Mouse (Mus musculus) limb, embryonic 11.5 days (tissue): Measurements from ENCODE around the gene Ctu2. TPM values are rescaled to one million over a fixed set of nuclear protein-coding genes. Genes with fewer than 3 reads are reported as not detected.

Source experiments
- ATAC-seq: fragments of 200-750 bp; cut with Nextera tagmentation; 2 replicates; pipeline ENCODE4 v1.8.0; 2017; ENCODE audit warnings: low read depth; ENCODE audit not compliant: insufficient number of reproducible peaks, low FRiP score, low TSS enrichment
- DNase-seq: peaks from one replicate; pipeline ENCODE4 v3.0.0-alpha.2; 2015; ENCODE audit warnings: low spot score
- H3K27ac ChIP-seq: fragments of 300-500 bp; sonication (generic); replicated peaks from 2 replicates; pipeline ENCODE4 v1.5.1; 2014; ENCODE audit warnings: low read depth, mild to moderate bottlenecking, low read length
- H3K27me3 ChIP-seq: fragments of 300-500 bp; sonication (generic); 2 replicates; pipeline ENCODE4 v1.6.1; 2014; ENCODE audit warnings: mild to moderate bottlenecking, low read length, mixed read lengths; ENCODE audit not compliant: control insufficient read depth, insufficient read depth
- H3K36me3 ChIP-seq: fragments of 300-500 bp; sonication (generic); 2 replicates; pipeline ENCODE4 v1.6.1; 2014; ENCODE audit warnings: mild to moderate bottlenecking, low read length, moderate library complexity, mixed read lengths; ENCODE audit not compliant: control insufficient read depth, insufficient read depth
- H3K4me1 ChIP-seq: fragments of 300-500 bp; sonication (generic); 2 replicates; pipeline ENCODE4 v1.6.1; 2014; ENCODE audit warnings: low read length, mixed read lengths; ENCODE audit not compliant: control insufficient read depth, insufficient read depth
- H3K4me2 ChIP-seq: fragments of 300-500 bp; sonication (generic); 2 replicates; pipeline ENCODE4 v1.6.1; 2014; ENCODE audit warnings: low read depth, mild to moderate bottlenecking, moderate library complexity; ENCODE audit not compliant: severe bottlenecking
- H3K4me3 ChIP-seq: fragments of 300-500 bp; sonication (generic); 2 replicates; pipeline ENCODE4 v1.5.1; 2014; ENCODE audit warnings: low read depth, low read length
- H3K9ac ChIP-seq: fragments of 300-500 bp; sonication (generic); 2 replicates; pipeline ENCODE4 v1.6.1; 2014; ENCODE audit warnings: mild to moderate bottlenecking, low read length
- H3K9me3 ChIP-seq: fragments of 300-500 bp; sonication (generic); 2 replicates; pipeline ENCODE4 v1.6.1; 2016; ENCODE audit warnings: low read length; ENCODE audit not compliant: control insufficient read depth
- WGBS: fragments of 180-500 bp; shearing (Covaris S2); extraction: QIAGEN DNeasy Blood & Tissue Kit; methylation state at CpG from one replicate; pipeline ENCODE4 v1.1.7; 2014; 5-methylcytosine and 5-hydroxymethylcytosine counted together
- microRNA-seq: library from miRNA; unstranded; fragments of <30 nt; microRNA quantifications from one replicate; pipeline ENCODE4, GENCODE M21; 2016
- polyA plus RNA-seq: library from polyadenylated mRNA; unstranded; fragments of >200 nt; fragmentation: Nextera tagmentation; extraction: Ambion mirVana; gene quantifications from 2 replicates; pipeline ENCODE4 v1.2.1, GENCODE M21; 2014

The Ctu2 gene
- polyA plus RNA-seq, 1 experiment from 2014 or later: 81.3 TPM

DNA sequence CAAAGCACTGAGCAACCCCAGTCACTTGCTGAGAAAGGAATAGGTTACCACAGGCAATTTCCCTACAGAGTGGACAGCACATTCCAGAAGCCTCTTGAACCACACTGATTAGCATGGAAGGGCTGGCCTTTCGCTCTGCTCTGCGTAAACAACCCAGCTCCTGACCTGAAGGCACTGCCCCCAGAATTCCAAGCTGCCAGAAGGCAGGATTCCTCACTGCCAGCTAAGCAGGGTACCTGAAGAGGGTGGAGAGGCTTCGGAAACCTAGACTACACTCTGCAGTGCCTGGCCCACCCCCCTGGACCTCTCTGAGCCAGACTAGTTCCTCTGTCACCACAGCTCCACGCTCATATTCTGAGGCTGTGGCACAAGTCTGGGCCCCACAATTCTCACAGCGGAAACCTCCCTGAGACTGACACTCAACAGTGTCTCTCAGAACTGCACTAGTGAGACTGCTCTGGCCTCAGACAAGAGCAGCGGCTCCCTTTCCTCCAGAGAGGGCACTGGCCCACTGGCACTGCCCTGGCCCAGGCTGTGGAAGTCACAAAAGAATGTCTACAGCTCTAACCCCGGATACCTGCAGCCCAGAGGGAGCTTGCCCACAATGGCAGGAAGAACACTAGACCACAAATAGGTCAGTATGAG is 50.7 kb downstream of the Ctu2 start:
- peaks cover 25% of the 10 kb centered on the region for H3K4me1 ChIP-seq
- H3K9me3 ChIP-seq: no peaks in the 10 kb centered on the region
- WGBS: 67% methylated on average over 7 of the region's 7 CpGs
- H3K27ac ChIP-seq: peak overlapping the region; percentile 22; the same call in 1 of the 2 replicates
- no peak overlapping the region for H3K4me3 ChIP-seq
- no peak overlapping the region for H3K4me2 ChIP-seq
- no peaks in the 10 kb centered on the region for H3K27me3 ChIP-seq
- ATAC-seq (no peak), DNase-seq (no peak)
- H3K36me3 ChIP-seq: peaks cover 3% of the 10 kb centered on the region; the same call in 1 of the 2 replicates
- no peak overlapping the region for H3K9ac ChIP-seq

DNA sequence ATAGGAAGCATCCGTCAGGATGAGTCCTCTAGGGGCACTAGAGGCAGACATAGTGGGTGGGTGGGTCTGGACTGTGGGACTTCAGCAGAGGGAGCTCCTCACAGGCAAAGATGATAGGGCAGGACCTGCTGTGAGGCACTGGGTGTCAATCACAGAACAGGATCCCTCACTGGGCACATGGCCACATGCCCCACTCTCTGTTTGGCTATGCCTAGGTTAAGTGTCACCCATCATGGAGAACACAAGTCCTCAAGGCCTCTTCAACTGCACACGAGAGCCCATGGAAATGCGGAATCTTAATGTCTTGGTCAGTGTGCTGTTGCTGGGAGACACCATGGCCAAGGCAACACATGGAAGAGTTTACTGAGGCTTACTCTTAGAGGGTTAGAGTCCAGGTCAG is 52.0 kb downstream of the Ctu2 start:
- Histone ChIP-seq H3K4me3 (no peak overlapping the region), H3K9ac (no peak overlapping the region), H3K27me3 (no peaks in the 10 kb centered on the region), H3K4me1 (peaks cover 22% of the 10 kb centered on the region), H3K9me3 (no peaks in the 10 kb centered on the region), H3K4me2 (no peak overlapping the region), H3K36me3 (peaks cover 3% of the 10 kb centered on the region; the same call in 1 of the 2 replicates), H3K27ac (no peak overlapping the region)
- WGBS: 96% methylated on average over 3 of the region's 3 CpGs
- ATAC-seq (no peak), DNase-seq (no peak)

DNA sequence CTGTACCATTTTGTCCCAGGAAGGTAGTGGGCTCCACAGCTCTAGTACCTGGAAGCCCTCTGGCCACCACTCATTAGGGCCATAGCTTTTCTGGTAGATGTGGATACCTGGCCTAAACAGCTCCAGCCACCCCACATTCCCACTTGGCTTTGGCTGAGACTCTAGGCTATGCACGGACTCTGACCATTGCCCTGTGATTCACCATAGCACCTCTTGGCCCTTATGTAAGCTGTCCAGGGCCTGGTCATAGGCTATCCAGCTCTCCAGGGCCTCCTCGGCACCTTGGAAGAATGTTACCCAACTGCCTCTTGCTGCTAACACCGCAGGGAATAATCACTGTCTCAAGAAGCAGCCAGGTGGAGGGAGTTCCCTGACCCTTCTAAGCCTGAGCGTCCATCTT is 53.2 kb downstream of the Ctu2 start:
- Histone ChIP-seq H3K9me3 (no peaks in the 10 kb centered on the region), H3K36me3 (peaks cover 3% of the 10 kb centered on the region; the same call in 1 of the 2 replicates), H3K9ac (no peak overlapping the region), H3K27me3 (no peaks in the 10 kb centered on the region), H3K4me3 (no peak overlapping the region), H3K4me1 (peaks cover 10% of the 10 kb centered on the region), H3K27ac (no peak overlapping the region), H3K4me2 (no peak overlapping the region)
- WGBS: 94% methylated on average over 4 of the region's 4 CpGs
- ATAC-seq: no peak
- DNase-seq: no peak

DNA sequence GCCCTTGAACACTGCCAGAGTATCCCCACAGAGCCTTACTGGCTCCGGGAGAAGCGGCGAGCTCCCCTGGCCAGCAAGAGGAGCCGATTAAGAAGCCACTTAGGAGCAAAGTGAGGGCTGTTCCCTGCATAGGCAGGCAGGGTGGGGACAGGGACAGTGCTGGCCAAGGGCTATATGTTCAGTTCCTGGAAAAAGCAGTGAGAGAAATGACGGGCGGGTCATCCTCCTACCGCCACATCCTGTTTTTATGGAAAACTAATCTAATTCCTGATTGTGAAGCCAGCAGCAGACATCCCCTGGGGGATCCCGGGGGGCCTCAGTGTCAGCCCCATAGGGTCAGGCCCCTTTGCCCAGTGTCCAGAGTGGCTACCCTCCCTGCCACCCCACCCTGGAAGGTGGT is 55.4 kb downstream of the Ctu2 start:
- Histone ChIP-seq H3K4me2 (no peak overlapping the region), H3K9ac (no peak overlapping the region), H3K36me3 (peaks cover 3% of the 10 kb centered on the region; the same call in 1 of the 2 replicates), H3K9me3 (no peaks in the 10 kb centered on the region), H3K4me1 (no peaks in the 10 kb centered on the region), H3K4me3 (no peak overlapping the region), H3K27me3 (no peaks in the 10 kb centered on the region), H3K27ac (no peak overlapping the region)
- WGBS: 91% methylated on average over 8 of the region's 8 CpGs
- DNase-seq: no peak
- no peak for ATAC-seq

Small RNA genes lying within 50 kb of the gene (microRNA-seq; reads per million reads assigned to microRNA genes)
- not detected for gene Gm24366

Other genes starting within 250 kb of the Ctu2 start
- gene Zfpm1, start 194.0 kb upstream of the Ctu2 start, polyA plus RNA-seq: 1.3 and 1.4 TPM in 2 replicates
- gene Trhr2, start 115.4 kb upstream of the Ctu2 start, polyA plus RNA-seq: not detected in 2 replicates
- gene Zc3h18, start 99.5 kb upstream of the Ctu2 start, polyA plus RNA-seq: 45.8 and 52.6 TPM in 2 replicates
- not detected in 2 replicates for gene Il17c, start 54.1 kb upstream of the Ctu2 start, polyA plus RNA-seq
- 80.2 and 82.4 TPM in 2 replicates for gene Cyba, start 43.2 kb upstream of the Ctu2 start, polyA plus RNA-seq
- 51.3 and 51.9 TPM in 2 replicates for gene Mvd, start 32.7 kb upstream of the Ctu2 start, polyA plus RNA-seq
- gene Snai3, start 15.4 kb upstream of the Ctu2 start, polyA plus RNA-seq: not detected in 2 replicates
- gene Rnf166, start 79 bp upstream of the Ctu2 start, polyA plus RNA-seq: 35.3 and 36.8 TPM in 2 replicates
- gene Piezo1, start 75.2 kb downstream of the Ctu2 start, polyA plus RNA-seq: 6.2 and 7.2 TPM in 2 replicates
- 46.4 and 51.7 TPM in 2 replicates for gene Cdt1, start 91.9 kb downstream of the Ctu2 start, polyA plus RNA-seq
- gene Aprt, start 100.8 kb downstream of the Ctu2 start, polyA plus RNA-seq: 271 and 284 TPM in 2 replicates
- 5.2 and 5.5 TPM in 2 replicates for gene Galns, start 135.3 kb downstream of the Ctu2 start, polyA plus RNA-seq
- gene Trappc2l, start 135.5 kb downstream of the Ctu2 start, polyA plus RNA-seq: 45.0 and 45.4 TPM in 2 replicates
- gene Pabpn1l, start 146.6 kb downstream of the Ctu2 start, polyA plus RNA-seq: not detected in 2 replicates
- gene Cbfa2t3, start 223.0 kb downstream of the Ctu2 start, polyA plus RNA-seq: 3.3 and 4.5 TPM in 2 replicates